Mouse (Mus musculus) liver, embryonic 14.5 days (tissue): ENCODE data around the gene Hrh1.

Experiments
- CTCF ChIP-seq: IDR thresholded peaks from 2 replicates; pipeline ENCODE4 v1.5.1; 2016; ENCODE audit warnings: antibody characterized with exemption, low read depth, control low read depth
- EP300 ChIP-seq: IDR thresholded peaks from 2 replicates; pipeline ENCODE4 v1.6.1; 2016; ENCODE audit warnings: antibody characterized with exemption, low read depth

DNA sequence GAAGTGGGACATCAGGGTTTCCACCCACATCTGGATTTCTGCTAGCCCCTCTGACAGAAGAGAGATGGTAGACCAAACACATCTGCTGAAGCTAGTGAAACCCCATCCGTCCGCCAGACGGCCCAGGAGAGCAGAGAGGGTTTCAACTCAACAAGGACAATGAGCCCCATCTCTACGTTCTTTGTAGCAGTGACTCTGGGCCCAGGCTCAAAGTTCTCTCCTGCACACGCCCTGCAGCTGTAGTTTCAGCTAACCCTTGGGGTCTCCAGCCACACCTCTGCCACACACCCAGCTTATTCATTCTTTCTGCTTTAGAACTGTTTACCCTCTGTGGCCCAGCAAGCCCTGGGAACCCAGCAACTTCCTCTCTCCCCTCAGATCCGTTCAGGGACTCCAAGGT is 10.4 kb upstream of the Hrh1 start:
- no peak for TF ChIP-seq CTCF
- TF ChIP-seq EP300: no peak
